Mouse (Mus musculus) liver, embryonic 12.5 days (tissue): ENCODE measurements around the gene Tm4sf19. TPM values are rescaled to one million over a fixed set of nuclear protein-coding genes. Genes with fewer than 3 reads are reported as not detected.

Experiments used
- ATAC-seq: fragments of 200-750 bp; cut with Nextera tagmentation; 2 replicates; pipeline ENCODE4 v1.8.0; 2017; ENCODE audit warnings: moderate number of reproducible peaks, mild to moderate bottlenecking, moderate library complexity
- H3K27ac ChIP-seq: fragments of 300-500 bp; sonication (generic); 2 replicates; pipeline ENCODE4 v1.5.1; 2016; ENCODE audit warnings: mild to moderate bottlenecking
- H3K27me3 ChIP-seq: fragments of 300-500 bp; sonication (generic); replicated peaks from 2 replicates; pipeline ENCODE4 v1.6.1; 2016; ENCODE audit warnings: mild to moderate bottlenecking, moderate library complexity
- H3K36me3 ChIP-seq: fragments of 300-500 bp; sonication (generic); 2 replicates; pipeline ENCODE4 v1.6.1; 2016; ENCODE audit warnings: mild to moderate bottlenecking, moderate library complexity
- H3K4me1 ChIP-seq: fragments of 300-500 bp; sonication (generic); 2 replicates; pipeline ENCODE4 v1.6.1; 2016
- H3K4me2 ChIP-seq: fragments of 300-500 bp; sonication (generic); 2 replicates; pipeline ENCODE4 v1.6.1; 2016; ENCODE audit warnings: mild to moderate bottlenecking, moderate library complexity
- H3K4me3 ChIP-seq: fragments of 300-500 bp; sonication (generic); 2 replicates; pipeline ENCODE4 v1.5.1; 2016; ENCODE audit warnings: mild to moderate bottlenecking, moderate library complexity
- H3K9ac ChIP-seq: fragments of 300-500 bp; sonication (generic); 2 replicates; pipeline ENCODE4 v1.6.1; 2016; ENCODE audit warnings: mild to moderate bottlenecking, moderate library complexity
- H3K9me3 ChIP-seq: fragments of 300-500 bp; sonication (generic); replicated peaks from 2 replicates; pipeline ENCODE4 v1.6.1; 2016; ENCODE audit warnings: mild to moderate bottlenecking, moderate library complexity
- WGBS: fragments of 180-500 bp; shearing (Covaris S2); methylation state at CpG from one replicate; pipeline ENCODE4 v1.1.7; 2016; ENCODE audit not compliant: insufficient replicate concordance; 5-methylcytosine and 5-hydroxymethylcytosine counted together
- polyA plus RNA-seq: library from polyadenylated mRNA; unstranded; fragments of >200 nt; fragmentation: Nextera tagmentation; extraction: Ambion mirVana; gene quantifications from 2 replicates; pipeline ENCODE4 v1.2.1, GENCODE M21; 2016

Gene Tm4sf19
- polyA plus RNA-seq, result not detected in 2 replicates

GRCm38 (mm10) chr16:32400267-32400666, at the start of gene Tm4sf19:
TSS of gene Tm4sf19 (plus strand) at chr16:32400506.
- Histone ChIP-seq H3K9me3 (no peaks in the 10 kb centered on the region), H3K4me1 (peaks cover 8% of the 10 kb centered on the region; the same call in 1 of the 2 replicates), H3K4me3 (no peak within 1 kb of the TSS), H3K27ac (no peak within 1 kb of the TSS), H3K27me3 (no peaks in the 10 kb centered on the region), H3K4me2 (no peak within 1 kb of the TSS), H3K36me3 (no peaks in the 10 kb centered on the region), H3K9ac (no peak within 1 kb of the TSS)
- 73% methylated on average over 7 of the region's 7 CpGs for WGBS
- no peak for ATAC-seq

GRCm38 (mm10) chr16:32350776-32351175, 49.5 kb upstream of the Tm4sf19 start:
- Histone ChIP-seq H3K4me1 (peaks cover 6% of the 10 kb centered on the region), H3K9ac (no peak overlapping the region), H3K4me3 (no peak overlapping the region), H3K27me3 (no peaks in the 10 kb centered on the region), H3K27ac (no peak overlapping the region), H3K36me3 (peaks cover 30% of the 10 kb centered on the region), H3K9me3 (no peaks in the 10 kb centered on the region), H3K4me2 (no peak overlapping the region)
- no peak for ATAC-seq
- WGBS, result 87% methylated on average over 3 of the region's 3 CpGs

- Histone ChIP-seq H3K9me3 (no peaks in the 10 kb centered on the region), H3K4me1 (no peaks in the 10 kb centered on the region), H3K36me3 (peaks cover 55% of the 10 kb centered on the region), H3K9ac (no peak overlapping the region), H3K27me3 (no peaks in the 10 kb centered on the region), H3K27ac (no peak overlapping the region), H3K4me2 (no peak overlapping the region), H3K4me3 (no peak overlapping the region)
- ATAC-seq, result no peak
- WGBS, result 71% methylated on average over 2 of the region's 2 CpGs
Observed at GRCm38 (mm10) chr16:32363530-32363929, 36.8 kb upstream of the Tm4sf19 start.

- no peak overlapping the region for H3K4me2 ChIP-seq
- H3K36me3 ChIP-seq, result peaks cover 72% of the 10 kb centered on the region
- H3K4me1 ChIP-seq, result no peaks in the 10 kb centered on the region
- WGBS, result 72% methylated on average over 4 of the region's 4 CpGs
- no peaks in the 10 kb centered on the region for H3K27me3 ChIP-seq
- H3K9me3 ChIP-seq, result no peaks in the 10 kb centered on the region
- H3K4me3 ChIP-seq, result no peak overlapping the region
- no peak overlapping the region for H3K27ac ChIP-seq
- ATAC-seq, result no peak
- no peak overlapping the region for H3K9ac ChIP-seq
Observed at GRCm38 (mm10) chr16:32371351-32371750, 29.0 kb upstream of the Tm4sf19 start.

- Histone ChIP-seq H3K36me3 (peaks cover 89% of the 10 kb centered on the region), H3K9me3 (no peaks in the 10 kb centered on the region), H3K4me1 (peaks cover under 1% of the 10 kb centered on the region; the same call in 1 of the 2 replicates), H3K4me3 (no peak overlapping the region), H3K27me3 (no peaks in the 10 kb centered on the region), H3K9ac (no peak overlapping the region), H3K27ac (no peak overlapping the region), H3K4me2 (no peak overlapping the region)
- WGBS, result 85% methylated on average over 2 of the region's 2 CpGs
- no peak for ATAC-seq
Observed at GRCm38 (mm10) chr16:32379575-32379974, 20.7 kb upstream of the Tm4sf19 start.

- H3K27me3 ChIP-seq, result no peaks in the 10 kb centered on the region
- H3K36me3 ChIP-seq, result peaks cover 86% of the 10 kb centered on the region
- no peak for ATAC-seq
Observed at GRCm38 (mm10) chr16:32382901-32383300, 17.4 kb upstream of the Tm4sf19 start.

GRCm38 (mm10) chr16:32384885-32385284, 15.4 kb upstream of the Tm4sf19 start:
- no peak for ATAC-seq
- Histone ChIP-seq H3K9me3 (no peaks in the 10 kb centered on the region), H3K4me3 (no peak overlapping the region), H3K4me2 (no peak overlapping the region), H3K36me3 (peaks cover 66% of the 10 kb centered on the region), H3K27ac (no peak overlapping the region), H3K9ac (no peak overlapping the region), H3K27me3 (no peaks in the 10 kb centered on the region), H3K4me1 (peaks cover 19% of the 10 kb centered on the region)
- 44% methylated on average over 2 of the region's 2 CpGs for WGBS

More at GRCm38 (mm10) chr16:32382901-32383300, 17.4 kb upstream of the Tm4sf19 start:
- H3K9ac ChIP-seq, result no peak overlapping the region
- H3K4me2 ChIP-seq, result no peak overlapping the region
- peaks cover 6% of the 10 kb centered on the region; the same call in 1 of the 2 replicates for H3K4me1 ChIP-seq
- H3K27ac ChIP-seq, result no peak overlapping the region
- no peaks in the 10 kb centered on the region for H3K9me3 ChIP-seq
- H3K4me3 ChIP-seq, result no peak overlapping the region

- Histone ChIP-seq H3K27ac (no peak overlapping the region), H3K9ac (no peak overlapping the region), H3K9me3 (no peaks in the 10 kb centered on the region), H3K4me3 (no peak overlapping the region), H3K4me2 (no peak overlapping the region), H3K4me1 (peaks cover 23% of the 10 kb centered on the region), H3K27me3 (no peaks in the 10 kb centered on the region), H3K36me3 (peaks cover 64% of the 10 kb centered on the region)
- 89% methylated on average over 3 of the region's 3 CpGs for WGBS
- ATAC-seq, result no peak
Observed at GRCm38 (mm10) chr16:32386826-32387225, 13.5 kb upstream of the Tm4sf19 start.

GRCm38 (mm10) chr16:32389049-32389448, 11.3 kb upstream of the Tm4sf19 start:
- no peak; the same call in 1 of the 2 replicates for ATAC-seq
- Histone ChIP-seq H3K9ac (0 out of 2 replicates have a peak overlapping the region, but pooled peaks have one; percentile 35), H3K4me3 (no peak overlapping the region), H3K36me3 (peaks cover 51% of the 10 kb centered on the region), H3K9me3 (no peaks in the 10 kb centered on the region), H3K27me3 (no peaks in the 10 kb centered on the region), H3K4me2 (no peak overlapping the region), H3K4me1 (peaks cover 23% of the 10 kb centered on the region), H3K27ac (peak overlapping the region; percentile 56; the same call in 1 of the 2 replicates)

- no peak overlapping the region for H3K9ac ChIP-seq
- 65% methylated on average over 3 of the region's 3 CpGs for WGBS
Observed at GRCm38 (mm10) chr16:32389841-32390240, 10.5 kb upstream of the Tm4sf19 start.

GRCm38 (mm10) chr16:32390882-32391281, 9.4 kb upstream of the Tm4sf19 start:
- Histone ChIP-seq H3K4me3 (no peak overlapping the region), H3K9me3 (no peaks in the 10 kb centered on the region), H3K9ac (no peak overlapping the region), H3K27ac (no peak overlapping the region), H3K36me3 (peaks cover 36% of the 10 kb centered on the region), H3K4me2 (no peak overlapping the region), H3K27me3 (no peaks in the 10 kb centered on the region), H3K4me1 (peaks cover 24% of the 10 kb centered on the region)
- no peak for ATAC-seq
- WGBS, result 81% methylated on average over 3 of the region's 3 CpGs

More at GRCm38 (mm10) chr16:32389841-32390240, 10.5 kb upstream of the Tm4sf19 start:
- Histone ChIP-seq H3K27ac (0 out of 2 replicates have a peak overlapping the region, but pooled peaks have one; percentile 56), H3K9me3 (no peaks in the 10 kb centered on the region), H3K4me3 (no peak overlapping the region), H3K4me2 (no peak overlapping the region), H3K36me3 (peaks cover 46% of the 10 kb centered on the region), H3K4me1 (peaks cover 19% of the 10 kb centered on the region), H3K27me3 (no peaks in the 10 kb centered on the region)
- no peak for ATAC-seq

- H3K9ac ChIP-seq, result no peak overlapping the region; the same call in 1 of the 2 replicates
Observed at GRCm38 (mm10) chr16:32395679-32396540, 4.4 kb upstream of the Tm4sf19 start.

More at GRCm38 (mm10) chr16:32395679-32396540, 4.4 kb upstream of the Tm4sf19 start:
- Histone ChIP-seq H3K27me3 (no peaks in the 10 kb centered on the region), H3K4me1 (peaks cover 11% of the 10 kb centered on the region; the same call in 1 of the 2 replicates), H3K9me3 (no peaks in the 10 kb centered on the region), H3K36me3 (peaks cover 17% of the 10 kb centered on the region), H3K4me2 (no peak overlapping the region; the same call in 1 of the 2 replicates), H3K27ac (peak overlapping the region; percentile 27; the same call in 1 of the 2 replicates), H3K4me3 (no peak overlapping the region)
- WGBS, result 48% methylated on average over 6 of the region's 6 CpGs
- no peak for ATAC-seq
